Mouse (Mus musculus): ENCODE results near the gene Borcs8. TPM values are rescaled to one million over a fixed set of nuclear protein-coding genes. Genes with fewer than 3 reads are reported as not detected.
A peak's percentile ranks its signal among the peaks of the same experiment; 100 is the strongest.

Borcs8 gene
- polyA plus RNA-seq (2015; fragmentation: Nextera tagmentation; extraction: Ambion mirVana): 53.0 and 56.5 TPM in 2 replicates

DNA sequence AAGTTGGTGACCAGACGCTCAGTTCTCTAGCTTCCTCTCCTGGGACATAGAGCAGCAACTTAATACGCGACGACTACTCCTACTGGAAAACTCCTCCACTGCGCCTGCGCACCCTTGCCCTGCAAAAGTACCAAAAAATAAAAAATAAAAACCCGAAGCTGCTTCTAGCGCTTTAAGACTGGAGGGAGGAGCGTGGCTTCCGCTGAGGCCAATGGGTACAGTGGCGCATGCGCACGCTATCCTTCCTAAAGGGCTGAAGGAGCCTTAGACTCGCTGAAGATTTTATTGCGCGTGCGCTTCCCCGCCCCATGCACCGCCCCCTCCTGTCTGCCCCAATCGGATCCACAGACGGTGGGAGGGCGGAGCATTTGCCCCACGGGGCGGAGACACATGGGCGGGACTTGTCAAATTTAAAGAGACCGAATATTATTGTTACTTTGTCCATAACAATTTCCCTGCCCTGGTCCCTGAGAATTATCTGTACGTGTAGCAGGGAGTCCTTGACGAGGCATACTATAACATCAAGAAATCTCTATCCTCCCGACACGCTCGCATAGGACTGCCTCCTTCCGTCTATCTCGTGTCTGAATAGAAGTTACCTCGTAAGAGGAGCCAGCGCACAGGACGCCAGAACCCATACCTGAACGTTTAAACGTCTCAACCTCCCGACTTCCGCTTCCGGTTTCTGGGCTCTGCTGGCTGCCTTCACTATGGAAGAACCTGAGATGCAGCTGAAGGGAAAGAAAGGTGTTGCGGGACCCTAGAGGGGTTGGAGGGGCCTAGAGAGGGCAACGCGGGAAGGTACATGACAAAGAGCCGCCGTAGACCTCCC is at the start of gene Borcs8, which contains the start of the genes Rfxank and Mef2b:
Gene Borcs8, plus strand, starts transcription at position 474 of the 832 bp plus-strand sequence.
Gene Rfxank, minus strand, starts transcription at position 129 of the 832 bp plus-strand sequence.
Gene Mef2b, plus strand, starts transcription at position 686 of the 832 bp plus-strand sequence.
- Histone ChIP-seq H3K27me3 (no peaks in the 10 kb centered on the region), H3K4me3 (replicated peaks) (peak within 1 kb of the TSS; percentile 84), H3K9me3 (no peaks in the 10 kb centered on the region), H3K27ac (peak within 1 kb of the TSS; percentile 86), H3K4me1 (replicated peaks) (peaks cover 24% of the 10 kb centered on the region), H3K4me2 (replicated peaks) (peak within 1 kb of the TSS; percentile 70), H3K9ac (replicated peaks) (peak within 1 kb of the TSS; percentile 79), H3K36me3 (peaks cover 49% of the 10 kb centered on the region)
- peak; percentile 97 for ATAC-seq
- WGBS: under 1% methylated on average over 46 of the region's 46 CpGs

DNA sequence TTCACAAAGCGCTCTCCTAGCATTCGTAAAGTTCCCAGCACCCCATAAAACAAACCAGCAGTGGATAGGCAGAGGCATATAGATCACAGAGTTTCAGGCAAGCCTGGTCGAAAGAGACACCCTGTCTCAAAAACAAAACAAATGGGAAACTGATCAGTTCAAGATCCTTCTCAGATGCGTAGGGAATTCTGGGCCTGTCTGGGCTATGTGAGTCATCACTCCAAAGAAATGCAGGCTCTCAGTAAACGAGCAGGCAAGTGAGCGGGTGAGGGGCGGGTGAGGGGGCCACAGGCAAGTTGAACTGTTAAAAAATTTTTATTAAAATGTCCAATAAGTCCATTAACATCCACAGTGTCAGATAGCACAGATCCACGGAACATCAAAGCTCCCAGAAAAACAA is 46.5 kb upstream of the Borcs8 start:
- 64% methylated on average over 8 of the region's 8 CpGs for WGBS
- no peaks in the 10 kb centered on the region for H3K9me3 ChIP-seq
- H3K4me2 ChIP-seq (replicated peaks): no peak overlapping the region
- H3K4me1 ChIP-seq (replicated peaks): peaks cover 23% of the 10 kb centered on the region
- no peak overlapping the region for H3K9ac ChIP-seq (replicated peaks)
- peaks cover 26% of the 10 kb centered on the region for H3K27me3 ChIP-seq
- peaks cover 38% of the 10 kb centered on the region for H3K36me3 ChIP-seq
- 0 out of 2 replicates have a peak overlapping the region, but pooled peaks have one; percentile 1 for H3K27ac ChIP-seq
- ATAC-seq: no peak
- no peak overlapping the region for H3K4me3 ChIP-seq (replicated peaks)

DNA sequence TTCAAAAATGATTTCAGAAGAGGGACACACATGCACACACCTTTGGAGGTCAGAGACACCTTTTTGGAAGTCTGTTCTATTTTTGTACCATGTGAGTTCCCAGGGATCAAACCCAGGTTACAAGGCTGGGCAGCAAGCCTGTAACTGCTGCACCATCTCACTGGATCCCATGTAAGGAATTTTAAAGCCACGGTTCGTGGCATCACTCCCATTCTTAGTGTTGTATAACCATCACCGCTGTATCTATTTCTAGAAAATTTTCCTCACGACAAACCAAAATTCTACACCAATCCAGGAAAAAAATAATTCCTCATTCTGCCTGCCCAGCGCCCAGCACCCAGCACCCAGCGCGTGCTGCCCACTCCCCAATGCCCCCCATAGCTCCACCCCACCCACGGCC is 40.0 kb upstream of the Borcs8 start:
- Histone ChIP-seq H3K36me3 (peaks cover 98% of the 10 kb centered on the region), H3K4me1 (replicated peaks) (peaks cover under 1% of the 10 kb centered on the region; the same call in 1 of the 2 replicates), H3K27me3 (no peaks in the 10 kb centered on the region), H3K27ac (no peak overlapping the region), H3K4me3 (replicated peaks) (no peak overlapping the region), H3K4me2 (replicated peaks) (no peak overlapping the region), H3K9ac (replicated peaks) (no peak overlapping the region), H3K9me3 (no peaks in the 10 kb centered on the region)
- WGBS: 78% methylated on average over 8 of the region's 8 CpGs
- no peak for ATAC-seq

DNA sequence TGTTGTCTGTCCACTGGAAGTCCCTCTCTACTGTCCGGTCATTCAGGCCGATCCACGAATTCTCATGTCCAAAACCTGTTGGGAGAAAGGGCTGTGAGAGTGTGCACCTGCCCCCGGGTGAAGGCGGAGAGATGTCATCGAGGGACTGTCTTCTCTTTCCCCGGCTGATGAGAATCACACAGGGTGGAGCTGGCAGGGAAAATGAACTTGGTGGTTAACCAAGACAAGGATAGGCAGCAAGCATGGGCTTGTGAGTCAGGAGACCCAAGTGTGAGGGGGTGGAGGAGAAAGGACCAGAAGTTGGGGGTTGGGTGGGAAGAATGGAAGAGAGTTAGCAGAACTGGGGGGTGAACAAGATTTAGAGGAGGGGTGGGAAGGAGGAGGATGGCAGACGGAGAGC is 39.1 kb upstream of the Borcs8 start:
- WGBS: 88% methylated on average over 8 of the region's 8 CpGs
- Histone ChIP-seq H3K27ac (no peak overlapping the region), H3K4me2 (replicated peaks) (no peak overlapping the region), H3K9ac (replicated peaks) (no peak overlapping the region), H3K36me3 (peaks cover 97% of the 10 kb centered on the region), H3K27me3 (no peaks in the 10 kb centered on the region), H3K9me3 (no peaks in the 10 kb centered on the region), H3K4me3 (replicated peaks) (no peak overlapping the region), H3K4me1 (replicated peaks) (peaks cover 9% of the 10 kb centered on the region; the same call in 1 of the 2 replicates)
- no peak for ATAC-seq

DNA sequence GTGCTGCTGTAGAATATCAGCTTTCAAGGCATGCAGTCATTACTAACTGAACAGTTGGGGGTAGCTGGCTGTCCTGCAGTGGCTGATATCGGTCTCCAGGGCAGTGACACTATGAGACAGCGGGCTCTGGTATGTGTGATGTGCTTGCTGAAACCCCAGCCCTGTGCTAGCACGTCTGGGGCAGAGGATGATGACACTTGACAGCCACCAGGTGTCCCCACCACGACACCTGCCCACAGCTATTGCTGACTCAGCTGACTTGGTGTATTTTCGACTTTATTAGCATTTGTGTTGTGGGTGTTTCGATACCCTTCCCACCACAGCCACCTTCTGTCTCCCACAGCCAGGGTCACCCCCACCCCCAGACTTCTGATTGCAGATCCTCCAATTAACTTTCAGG is 34.8 kb upstream of the Borcs8 start:
- peaks cover 15% of the 10 kb centered on the region for H3K4me1 ChIP-seq (replicated peaks)
- H3K4me3 ChIP-seq (replicated peaks): no peak overlapping the region
- H3K27ac ChIP-seq: no peak overlapping the region
- peak; percentile 66 for ATAC-seq
- H3K36me3 ChIP-seq: peaks cover 97% of the 10 kb centered on the region
- 18% methylated on average over 6 of the region's 6 CpGs for WGBS
- H3K27me3 ChIP-seq: no peaks in the 10 kb centered on the region
- H3K4me2 ChIP-seq (replicated peaks): no peak overlapping the region
- no peak overlapping the region for H3K9ac ChIP-seq (replicated peaks)
- no peaks in the 10 kb centered on the region for H3K9me3 ChIP-seq

DNA sequence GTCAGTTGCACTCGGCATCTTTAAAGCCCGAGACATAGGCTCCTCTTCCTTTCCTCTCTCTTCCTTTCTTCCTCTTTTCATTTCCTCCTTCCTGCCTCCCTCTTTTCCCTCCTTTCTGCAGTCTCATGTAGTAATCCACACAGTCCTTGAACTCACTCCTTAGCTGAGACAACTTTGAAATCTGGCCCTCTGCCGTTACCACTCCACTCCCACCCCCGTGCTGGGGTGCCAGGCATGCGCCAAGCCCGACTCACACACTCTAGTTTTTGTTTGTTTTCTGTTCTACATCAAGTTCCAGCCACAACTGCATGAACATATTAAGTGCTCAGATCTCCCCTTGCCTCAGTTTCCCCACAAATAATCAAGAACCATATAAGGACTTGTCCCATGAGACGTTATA is 34.4 kb upstream of the Borcs8 start:
- no peak overlapping the region for H3K9ac ChIP-seq (replicated peaks)
- no peaks in the 10 kb centered on the region for H3K9me3 ChIP-seq
- H3K4me2 ChIP-seq (replicated peaks): no peak overlapping the region
- no peak overlapping the region for H3K4me3 ChIP-seq (replicated peaks)
- H3K4me1 ChIP-seq (replicated peaks): peaks cover 19% of the 10 kb centered on the region
- peaks cover 97% of the 10 kb centered on the region for H3K36me3 ChIP-seq
- ATAC-seq: no peak
- H3K27me3 ChIP-seq: no peaks in the 10 kb centered on the region
- 83% methylated on average over 7 of the region's 7 CpGs for WGBS
- no peak overlapping the region for H3K27ac ChIP-seq

DNA sequence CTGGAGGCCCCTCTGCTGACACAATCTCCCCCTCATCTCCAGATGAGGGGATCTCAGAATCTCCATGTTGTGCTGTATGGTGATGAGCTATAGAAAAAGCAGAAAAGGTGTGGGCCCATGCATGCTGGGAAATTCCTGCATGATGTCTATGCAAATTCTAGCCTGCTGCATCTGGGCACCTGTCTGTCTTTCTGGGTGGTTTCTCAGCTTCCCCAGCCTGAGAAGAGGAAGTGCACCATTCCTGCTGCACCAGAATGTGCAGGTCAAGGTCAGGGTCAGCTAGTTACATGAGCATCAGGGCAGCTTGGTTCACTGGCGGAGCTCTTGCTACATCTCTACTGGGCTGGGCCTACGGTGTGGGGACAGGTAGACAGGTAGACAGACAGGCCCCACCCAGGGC is 28.8 kb upstream of the Borcs8 start:
- H3K4me3 ChIP-seq (replicated peaks): no peak overlapping the region
- 95% methylated on average over 2 of the region's 2 CpGs for WGBS
- peaks cover 40% of the 10 kb centered on the region for H3K27me3 ChIP-seq
- peaks cover 99% of the 10 kb centered on the region for H3K36me3 ChIP-seq
- no peak overlapping the region for H3K27ac ChIP-seq
- H3K4me2 ChIP-seq (replicated peaks): no peak overlapping the region
- no peak overlapping the region for H3K9ac ChIP-seq (replicated peaks)
- no peak for ATAC-seq
- H3K9me3 ChIP-seq: no peaks in the 10 kb centered on the region
- H3K4me1 ChIP-seq (replicated peaks): peaks cover 35% of the 10 kb centered on the region

DNA sequence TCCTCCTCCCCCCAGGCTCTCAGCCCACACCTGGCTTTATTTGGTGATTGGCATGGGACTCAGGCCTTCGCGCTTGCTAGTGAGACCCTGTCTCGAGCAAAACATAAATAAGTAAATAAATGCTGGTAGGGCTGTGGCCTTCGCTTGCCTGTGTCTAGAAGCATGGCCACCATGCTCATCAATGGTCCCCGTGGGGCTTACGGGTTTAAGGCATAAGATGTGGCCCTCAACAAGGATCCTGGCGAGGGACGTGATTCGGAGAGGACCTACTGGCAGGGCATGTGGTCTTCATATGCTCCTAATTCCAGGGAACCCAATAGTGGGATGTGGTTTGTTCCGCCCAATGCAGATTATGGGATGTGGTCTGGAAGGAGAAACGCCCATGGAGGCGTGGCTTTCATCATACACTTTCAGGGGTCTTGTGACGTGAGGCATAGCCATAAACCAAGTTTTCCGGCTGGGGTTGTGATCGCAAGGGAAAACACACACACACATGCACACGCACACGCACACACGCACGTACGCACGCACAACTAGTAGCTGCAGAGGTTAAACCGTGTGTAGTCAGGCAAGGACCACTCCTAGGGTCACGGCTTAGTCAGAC is 28.0 kb upstream of the Borcs8 start:
- peaks cover 36% of the 10 kb centered on the region for H3K4me1 ChIP-seq (replicated peaks)
- ATAC-seq: no peak
- H3K27me3 ChIP-seq: peaks cover 45% of the 10 kb centered on the region
- H3K9ac ChIP-seq (replicated peaks): no peak overlapping the region
- H3K4me3 ChIP-seq (replicated peaks): no peak overlapping the region
- WGBS: 60% methylated on average over 23 of the region's 23 CpGs
- no peaks in the 10 kb centered on the region for H3K9me3 ChIP-seq
- no peak overlapping the region for H3K27ac ChIP-seq
- peaks cover 98% of the 10 kb centered on the region for H3K36me3 ChIP-seq
- H3K4me2 ChIP-seq (replicated peaks): no peak overlapping the region

DNA sequence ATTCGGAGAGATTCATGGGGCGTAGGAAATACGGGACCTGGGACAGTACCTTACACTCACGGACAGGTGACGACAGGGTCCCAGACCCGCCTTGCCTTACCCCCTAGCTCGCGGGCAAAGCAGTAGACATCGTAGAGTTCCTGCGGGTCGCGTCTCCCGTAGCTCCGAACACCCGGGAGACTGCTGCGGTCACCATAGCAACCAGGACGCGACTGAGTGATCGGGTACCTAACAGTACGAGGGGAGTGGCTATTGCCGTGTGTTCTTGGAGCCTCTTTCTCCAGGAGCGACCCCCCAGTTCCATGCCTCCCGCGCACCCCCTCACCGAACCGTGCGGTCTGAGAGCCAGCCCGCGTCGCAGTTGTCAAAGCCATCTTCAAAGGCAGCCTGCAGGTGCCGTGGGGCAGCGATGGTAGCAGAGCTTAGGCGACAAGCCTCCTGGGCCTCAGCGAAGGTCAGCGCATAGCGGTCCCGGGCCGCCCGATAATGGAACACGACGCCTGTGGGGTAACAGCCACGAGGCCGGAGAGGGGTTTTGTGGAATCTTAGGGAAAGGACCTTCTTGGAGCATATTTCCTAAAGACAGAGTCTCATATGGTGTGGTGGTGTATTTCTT is 26.8 kb upstream of the Borcs8 start:
- WGBS: 6% methylated on average over 43 of the region's 43 CpGs
- Histone ChIP-seq H3K9me3 (no peaks in the 10 kb centered on the region), H3K27ac (no peak overlapping the region), H3K27me3 (peaks cover 50% of the 10 kb centered on the region), H3K4me3 (replicated peaks) (no peak overlapping the region), H3K9ac (replicated peaks) (0 out of 2 replicates have a peak overlapping the region, but pooled peaks have one; percentile 0), H3K4me2 (replicated peaks) (peak overlapping the region; percentile 25), H3K4me1 (replicated peaks) (peaks cover 44% of the 10 kb centered on the region), H3K36me3 (peaks cover 89% of the 10 kb centered on the region)
- peak; percentile 25; the same call in 1 of the 2 replicates for ATAC-seq

DNA sequence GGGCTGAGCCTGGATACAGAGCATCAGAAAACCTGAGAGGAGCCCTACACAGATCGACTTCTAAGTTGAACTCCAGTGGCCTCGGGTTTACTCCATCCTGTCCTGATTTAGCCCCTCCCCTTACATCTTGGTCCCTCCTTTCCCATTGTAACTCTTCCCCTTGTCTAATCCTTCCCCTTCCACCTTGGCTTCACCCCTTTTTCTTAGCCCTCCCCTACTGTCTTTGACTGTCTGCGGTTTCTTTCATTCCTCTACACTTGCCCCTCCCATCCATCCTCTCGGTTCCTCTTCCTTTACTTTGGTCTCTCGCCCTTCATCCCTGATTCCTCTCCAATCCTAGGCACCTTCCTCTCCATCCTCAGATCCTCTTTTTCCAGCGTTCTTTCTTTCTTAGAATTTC is 24.8 kb upstream of the Borcs8 start:
- Histone ChIP-seq H3K4me2 (replicated peaks) (no peak overlapping the region), H3K4me1 (replicated peaks) (peaks cover 54% of the 10 kb centered on the region), H3K27me3 (peaks cover 50% of the 10 kb centered on the region), H3K27ac (no peak overlapping the region), H3K9me3 (no peaks in the 10 kb centered on the region), H3K9ac (replicated peaks) (no peak overlapping the region), H3K36me3 (peaks cover 69% of the 10 kb centered on the region), H3K4me3 (replicated peaks) (no peak overlapping the region)
- 15% methylated on average over 6 of the region's 6 CpGs for WGBS
- ATAC-seq: no peak

DNA sequence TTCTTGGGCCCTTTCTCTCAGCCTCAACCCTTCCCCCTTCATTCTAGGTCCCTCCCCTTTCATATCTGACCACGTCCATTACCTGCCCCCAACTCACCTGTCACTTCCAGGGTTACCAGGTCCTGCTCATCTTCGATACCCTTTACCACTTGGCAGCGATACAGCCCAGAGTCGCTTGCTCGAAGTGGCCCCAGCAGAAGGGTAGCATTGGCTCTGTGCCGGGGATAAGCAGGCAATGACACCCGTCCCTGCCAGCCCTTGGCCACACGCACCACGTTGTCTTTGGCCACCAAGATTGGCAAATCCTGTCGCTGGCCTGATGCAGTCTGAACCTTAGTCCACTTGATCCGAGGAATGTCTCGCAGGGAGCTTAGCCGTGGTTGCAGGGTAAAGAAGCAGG is 24.4 kb upstream of the Borcs8 start:
- Histone ChIP-seq H3K4me2 (replicated peaks) (no peak overlapping the region), H3K36me3 (peaks cover 65% of the 10 kb centered on the region), H3K27ac (no peak overlapping the region), H3K4me1 (replicated peaks) (peaks cover 50% of the 10 kb centered on the region), H3K27me3 (peaks cover 50% of the 10 kb centered on the region), H3K9ac (replicated peaks) (no peak overlapping the region), H3K9me3 (no peaks in the 10 kb centered on the region), H3K4me3 (replicated peaks) (no peak overlapping the region)
- 69% methylated on average over 13 of the region's 13 CpGs for WGBS
- no peak for ATAC-seq

DNA sequence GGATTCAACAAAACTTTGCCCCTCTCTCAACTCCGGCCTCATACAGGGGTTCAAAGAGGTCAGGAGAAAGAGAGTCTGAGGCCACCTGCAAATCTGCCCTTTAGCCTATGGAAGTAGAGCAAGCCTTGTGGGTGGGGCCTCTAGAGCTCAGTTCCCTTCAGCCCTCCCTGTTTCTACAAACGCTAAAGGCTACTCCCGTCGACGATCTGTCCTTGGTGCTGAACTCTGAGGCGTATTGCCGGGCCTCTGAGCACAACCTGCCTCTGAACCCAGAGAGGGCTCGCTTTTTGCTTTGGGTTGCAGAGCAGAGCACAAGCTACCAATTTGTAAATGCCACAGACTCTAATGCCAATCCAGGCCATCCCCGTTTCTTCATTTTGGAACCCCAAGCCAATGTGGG is 21.7 kb upstream of the Borcs8 start:
- no peak for ATAC-seq
- Histone ChIP-seq H3K4me2 (replicated peaks) (peak overlapping the region; percentile 89), H3K9me3 (no peaks in the 10 kb centered on the region), H3K9ac (replicated peaks) (peak overlapping the region; percentile 90), H3K4me3 (replicated peaks) (peak overlapping the region; percentile 63), H3K27me3 (peaks cover 37% of the 10 kb centered on the region), H3K36me3 (peaks cover 38% of the 10 kb centered on the region), H3K4me1 (replicated peaks) (peaks cover 40% of the 10 kb centered on the region), H3K27ac (no peak overlapping the region)
- 9% methylated on average over 9 of the region's 9 CpGs for WGBS

Measured in midbrain, embryonic 13.5 days (tissue).